Mouse (Mus musculus) spleen, embryonic (tissue): Measurements from ENCODE around the gene Atp11b.

Experiments used
- CTCF ChIA-PET: fragments of 350-600 bp; sonication (Branson Sonifier 250); formaldehyde crosslinking; loops from one replicate; lab custom pipeline; 2022; lab: Charles Lee

The Atp11b gene

GRCm38 (mm10) chr3:35753825-35754767, at the start of gene Atp11b:
Gene Atp11b (plus strand): TSS chr3:35754106.
- CTCF ChIA-PET, result no interaction called here

DNA sequence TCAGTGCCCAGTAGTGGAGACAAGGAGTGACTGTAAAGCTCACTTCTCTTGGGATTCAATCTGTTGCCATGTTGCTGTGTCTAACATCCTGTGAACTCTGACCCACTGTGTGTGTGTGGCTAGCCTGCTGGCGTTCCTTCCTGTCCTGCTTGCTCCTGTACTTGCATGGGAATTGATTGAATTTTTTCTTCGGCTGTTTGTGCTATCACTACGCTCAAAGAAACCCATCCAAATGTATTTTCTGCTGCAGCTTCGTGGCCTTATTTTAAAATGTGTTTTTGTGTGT, 49.6 kb upstream of the Atp11b start:
- CTCF ChIA-PET, result no interaction called here

DNA sequence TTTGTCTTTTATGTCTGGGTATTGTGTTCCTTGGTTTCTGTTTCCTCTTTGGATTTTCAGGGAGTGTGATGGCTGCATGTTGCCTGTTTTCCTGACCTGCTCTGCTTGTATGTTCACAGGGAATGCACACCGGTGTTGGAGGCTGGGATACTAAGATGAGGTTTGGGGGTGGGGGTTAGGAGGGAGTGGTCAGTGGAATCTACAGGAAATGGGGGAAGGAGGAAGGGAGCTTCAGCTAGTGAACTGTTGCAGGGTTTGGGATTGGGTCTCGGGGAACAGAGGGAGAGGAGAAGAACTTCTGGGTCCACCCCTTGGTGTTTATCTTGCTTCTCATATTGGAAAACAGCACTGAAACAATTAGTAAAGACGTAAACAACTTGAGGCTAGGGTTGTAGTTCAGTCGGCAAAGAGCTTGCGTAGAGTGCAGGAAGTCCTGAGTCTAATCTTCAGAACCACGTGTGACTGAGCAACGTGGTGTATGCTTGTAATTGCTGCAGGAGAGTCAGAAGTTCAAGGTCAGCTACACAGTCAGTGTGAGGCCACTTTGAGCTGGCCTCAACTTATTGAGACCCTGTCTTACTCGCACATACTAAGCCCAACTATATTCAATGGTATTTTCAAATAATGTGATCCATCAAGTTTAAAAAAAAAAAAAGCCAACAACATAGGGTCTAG, 34.2 kb upstream of the Atp11b start:
- CTCF ChIA-PET, result no interaction called here

- CTCF ChIA-PET, result no interaction called here
Measured at GRCm38 (mm10) chr3:35720801-35721200, 33.1 kb upstream of the Atp11b start.

- CTCF ChIA-PET, result no interaction called here
Measured at GRCm38 (mm10) chr3:35721818-35722446, 32.0 kb upstream of the Atp11b start.

- CTCF ChIA-PET, result no interaction called here
Measured at GRCm38 (mm10) chr3:35722811-35723210, 31.1 kb upstream of the Atp11b start.

DNA sequence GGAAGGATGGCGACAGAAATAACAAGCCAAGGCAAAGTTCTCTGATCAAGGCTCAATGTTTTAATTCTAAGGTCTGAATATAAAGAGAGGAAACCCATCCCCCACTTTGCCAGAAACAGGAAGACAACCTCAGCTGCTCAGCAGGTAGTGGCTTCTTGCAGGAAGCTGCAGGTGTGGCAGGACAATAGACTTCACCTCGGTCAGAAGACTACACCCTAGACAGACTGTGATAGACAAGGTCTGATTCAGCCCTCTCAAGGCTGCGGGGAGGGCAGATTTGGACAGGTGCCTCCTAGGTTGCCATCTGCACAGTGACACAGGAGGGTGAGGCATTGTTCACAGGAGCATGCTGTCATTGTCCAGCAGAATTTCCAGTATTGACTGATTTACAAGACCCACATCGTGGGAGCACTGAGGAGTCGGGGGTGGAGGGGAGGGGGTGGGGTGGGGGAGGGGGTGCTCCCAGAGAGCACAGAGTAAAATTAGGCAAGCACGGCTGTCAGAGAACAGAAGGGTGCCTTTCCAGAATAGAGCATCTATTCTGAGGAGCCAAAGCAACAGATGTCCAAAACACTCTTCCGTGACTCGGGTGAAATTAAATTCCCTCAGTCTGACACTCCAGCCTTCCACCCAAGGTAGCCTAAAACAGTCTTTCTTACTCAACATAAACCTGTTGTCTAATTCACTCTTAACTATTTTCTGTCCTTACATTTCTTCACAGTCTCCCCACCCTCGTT, 30.2 kb upstream of the Atp11b start:
- CTCF ChIA-PET, result no interaction called here

DNA sequence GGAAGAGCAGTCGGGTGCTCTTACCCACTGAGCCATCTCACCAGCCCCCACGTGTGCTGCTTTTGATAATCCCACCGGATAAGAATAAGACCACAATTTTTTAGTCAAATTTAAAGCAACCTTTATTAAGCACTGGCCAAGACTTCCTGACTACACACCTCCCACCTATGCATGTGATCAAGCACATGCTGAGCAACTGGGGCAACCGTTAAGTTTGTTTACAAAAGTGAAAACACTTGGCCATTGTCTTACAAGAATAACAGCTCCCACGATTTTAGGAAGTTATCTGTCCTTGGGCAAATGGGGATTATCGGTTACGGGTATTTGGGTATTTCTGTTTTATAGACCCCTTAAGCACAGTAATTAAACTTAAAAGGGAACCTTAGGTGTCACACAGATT, 28.8 kb upstream of the Atp11b start:
- CTCF ChIA-PET, result no interaction called here

- CTCF ChIA-PET, result no interaction called here
Measured at GRCm38 (mm10) chr3:35726936-35727335, 27.0 kb upstream of the Atp11b start.

DNA sequence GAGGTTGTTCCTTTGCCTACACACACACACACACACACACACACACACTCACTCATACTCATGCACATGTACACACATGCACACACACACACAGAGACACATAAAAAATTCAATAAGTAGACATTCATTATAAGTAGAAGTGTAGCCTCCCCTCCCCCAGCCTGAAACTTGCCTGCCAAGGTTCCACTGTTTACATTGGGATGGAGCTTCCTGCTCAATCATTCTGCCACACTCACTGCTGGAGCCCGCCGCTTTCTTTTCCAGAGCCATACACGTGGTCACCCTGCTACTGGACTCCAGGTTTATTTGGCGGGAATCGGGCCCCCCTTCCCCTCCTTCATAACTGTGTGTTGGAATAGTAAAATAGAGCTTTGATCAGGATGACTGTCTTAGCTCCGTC, 24.4 kb upstream of the Atp11b start:
- CTCF ChIA-PET, result interaction anchor here (0.7 kb wide), 1 partner anchor 818 kb away, joined by 6 read pairs; no protein-coding TSS in a partner anchor

DNA sequence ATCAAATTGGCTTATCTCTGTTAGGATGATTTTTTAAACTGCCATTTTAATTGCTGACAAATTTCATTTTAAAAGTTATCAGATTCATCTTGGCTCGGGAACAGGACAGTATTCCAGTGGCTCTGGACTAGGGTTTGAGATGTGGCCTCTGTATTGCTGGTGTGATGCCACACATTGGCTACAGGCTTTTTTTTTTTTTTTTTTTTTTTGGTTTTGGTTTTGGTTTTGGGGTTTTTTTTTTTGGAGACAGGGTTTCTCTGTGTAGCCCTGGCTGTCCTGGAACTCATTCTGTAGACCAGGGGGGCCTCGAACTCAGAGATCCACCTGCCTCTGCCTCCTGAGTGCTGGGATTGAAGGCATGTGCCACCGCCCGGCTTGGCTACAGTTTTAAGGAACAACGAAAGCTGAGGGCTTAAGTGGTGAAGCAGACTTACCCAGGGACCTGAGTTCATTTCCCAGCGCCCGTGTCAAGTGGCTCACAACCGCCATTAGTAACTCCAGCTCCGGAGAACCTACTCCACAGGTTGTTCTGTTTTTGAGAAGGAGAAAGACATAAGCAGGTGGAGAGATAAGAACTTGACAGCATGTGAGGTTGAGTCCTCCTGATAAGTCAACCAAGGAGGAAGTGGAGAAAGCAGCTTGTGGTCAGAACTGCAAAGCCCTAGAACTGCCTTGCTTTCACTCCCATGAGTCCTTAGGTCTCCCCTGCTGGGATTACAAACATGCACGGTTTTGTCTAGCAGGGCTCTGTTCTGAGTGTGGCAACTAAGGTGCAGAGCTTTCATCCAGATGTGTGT, 21.7 kb upstream of the Atp11b start:
- CTCF ChIA-PET, result no interaction called here

DNA sequence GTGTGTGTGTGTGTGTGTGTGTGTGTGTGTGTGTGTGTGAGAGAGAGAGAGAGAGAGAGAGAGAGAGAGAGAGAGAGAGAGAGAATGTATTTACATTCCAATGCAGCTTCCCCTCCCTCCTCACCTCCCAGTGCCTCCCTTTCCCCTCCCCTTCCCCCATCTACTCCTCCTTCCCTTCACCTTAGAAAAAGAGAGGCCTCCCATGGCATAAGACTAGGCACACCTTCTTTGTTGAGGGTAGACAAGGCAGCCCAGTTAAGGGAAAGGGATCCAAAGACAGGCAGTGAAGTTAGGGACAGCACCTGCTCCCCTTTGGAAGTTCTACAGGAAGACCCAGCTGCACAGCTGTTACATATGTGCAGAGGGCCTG, 21.1 kb upstream of the Atp11b start:
- CTCF ChIA-PET, result no interaction called here

DNA sequence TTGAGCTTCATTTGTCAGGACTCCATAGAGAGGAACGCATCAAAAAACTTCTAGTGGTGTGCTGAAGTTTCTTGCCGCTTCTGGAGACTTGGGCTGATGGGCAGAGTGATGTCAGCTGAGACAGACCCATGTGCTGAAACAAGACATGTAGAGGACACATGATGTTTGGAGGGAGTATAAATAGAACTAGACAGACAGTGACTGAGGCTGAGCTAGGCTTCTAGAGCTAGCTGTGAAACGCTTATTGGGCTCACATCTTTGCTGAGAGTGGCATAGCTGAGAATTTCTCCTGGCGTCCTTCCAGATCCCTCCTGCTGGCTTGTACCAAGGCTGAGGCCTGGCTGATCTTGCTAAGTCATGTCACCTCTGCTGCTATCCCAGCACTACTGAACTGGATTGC, 19.4 kb upstream of the Atp11b start:
- CTCF ChIA-PET, result no interaction called here

DNA sequence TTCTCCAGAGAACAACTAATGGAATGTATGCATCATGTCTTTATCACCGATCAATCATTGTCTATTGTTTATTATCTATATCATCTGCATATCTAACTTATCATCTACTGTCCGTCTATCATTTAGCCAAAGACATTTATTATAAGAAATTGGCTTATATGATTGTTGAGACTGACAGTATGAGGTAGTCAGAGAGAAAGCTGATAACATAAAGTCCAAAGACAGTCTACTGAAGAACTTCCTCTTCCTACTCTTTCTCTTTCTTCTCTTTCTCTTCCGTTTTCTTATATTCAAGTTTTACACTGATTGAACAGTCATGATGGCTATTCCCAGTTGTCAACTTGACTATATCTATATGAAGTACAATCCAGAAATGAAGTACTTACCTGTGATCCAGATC, 15.8 kb upstream of the Atp11b start:
- CTCF ChIA-PET, result no interaction called here

DNA sequence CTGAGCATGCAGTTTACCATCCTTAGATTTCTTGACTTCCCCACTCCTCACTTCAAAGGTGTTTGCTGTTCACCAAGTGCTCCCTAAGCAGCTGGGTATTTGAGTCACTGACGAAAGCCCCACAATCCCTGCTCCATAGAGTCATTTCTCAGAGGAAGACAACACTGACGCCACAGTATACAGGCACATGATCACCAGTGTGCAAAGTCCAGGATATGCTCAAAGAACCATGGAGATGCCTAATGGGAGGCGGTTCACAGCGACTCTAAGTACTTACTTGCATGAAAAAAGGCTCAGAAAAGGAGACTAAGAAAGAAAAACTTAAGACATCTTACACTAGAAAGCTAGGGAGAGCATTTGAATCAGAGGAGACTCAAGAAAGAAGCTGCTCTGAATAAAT, 8.9 kb upstream of the Atp11b start:
- CTCF ChIA-PET, result no interaction called here

DNA sequence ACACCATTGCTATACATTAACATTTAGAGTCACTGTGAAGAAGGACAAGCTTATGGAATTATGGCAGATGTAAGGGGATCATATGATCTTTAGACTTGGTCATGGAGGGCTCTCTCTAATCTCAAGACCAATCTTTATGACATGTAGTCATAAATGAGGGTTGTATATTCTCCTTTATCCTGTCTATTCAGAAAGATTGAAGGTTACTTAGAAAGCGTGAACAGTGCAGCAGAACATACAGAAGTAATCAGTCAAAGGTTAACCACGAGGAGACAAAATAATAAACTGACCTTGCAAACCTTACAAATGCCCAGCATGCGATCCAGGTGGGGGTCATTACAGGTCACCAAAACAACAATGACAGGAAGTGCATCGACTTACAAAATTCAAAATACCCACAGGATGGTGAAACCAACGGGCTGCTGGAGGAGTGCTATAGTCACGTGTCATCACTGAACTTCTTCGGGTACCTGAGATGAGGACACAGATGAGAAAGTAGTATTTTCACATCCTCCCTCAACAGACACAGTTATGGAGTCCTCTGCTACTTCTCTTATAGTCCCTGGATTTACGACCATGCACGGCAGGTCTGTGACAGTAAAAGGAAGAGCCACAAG, 7.0 kb upstream of the Atp11b start:
- CTCF ChIA-PET, result interaction anchor here (0.6 kb wide), 1 partner anchor 21 kb away, joined by 4 read pairs; no protein-coding TSS in a partner anchor

- CTCF ChIA-PET, result no interaction called here
Measured at GRCm38 (mm10) chr3:35750286-35750685, 3.6 kb upstream of the Atp11b start.

DNA sequence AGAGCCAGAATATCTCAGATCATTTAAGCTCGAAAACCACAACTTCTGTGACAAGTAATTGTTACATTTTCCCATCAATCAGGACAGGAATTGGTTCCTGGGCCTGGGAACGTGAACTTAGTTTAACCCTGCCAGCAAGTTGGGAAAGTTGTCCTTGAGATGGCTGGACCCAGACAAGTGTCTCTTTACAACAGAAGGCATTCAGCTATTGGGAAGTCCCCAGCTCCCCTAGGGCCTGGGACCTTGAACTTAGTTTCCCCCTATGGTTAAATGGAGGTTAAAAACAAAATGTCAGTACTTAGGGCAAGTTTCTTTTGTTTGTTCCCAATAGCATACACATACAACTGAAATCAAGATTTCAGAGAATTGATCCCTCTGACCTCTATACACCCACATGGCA, 2.2 kb upstream of the Atp11b start:
- CTCF ChIA-PET, result no interaction called here

DNA sequence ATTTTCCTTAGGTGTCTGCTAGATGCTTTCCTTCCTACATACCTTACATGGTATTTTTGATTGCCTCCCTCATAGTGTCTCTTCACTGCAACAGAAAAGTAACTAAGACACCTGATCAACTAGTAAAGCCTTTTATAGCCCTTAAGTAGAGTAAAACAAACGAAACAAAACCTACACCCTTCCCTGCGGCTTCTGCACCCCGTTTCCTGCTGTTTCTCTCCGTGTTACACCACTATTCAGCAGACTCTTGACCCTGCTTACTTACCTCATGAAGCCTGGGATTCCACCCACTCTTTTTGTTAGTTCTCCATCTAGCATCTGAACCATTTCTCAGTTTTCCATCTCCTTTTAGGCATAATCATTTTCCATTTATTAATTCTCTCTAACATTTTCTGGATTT, 8.8 kb downstream of the Atp11b start:
- CTCF ChIA-PET, result no interaction called here
